Mouse (Mus musculus) embryonic fibroblast, embryonic 13.5 days (primary cell): Measurements from ENCODE around the gene Nt5m. TPM values are rescaled to one million over a fixed set of nuclear protein-coding genes. Genes with fewer than 3 reads are reported as not detected.
A peak's percentile ranks its signal among the peaks of the same experiment; 100 is the strongest.

Source experiments
- H3K27ac ChIP-seq: 2 replicates; pipeline ENCODE4 v1.5.1; 2012; ENCODE audit warnings: low read length, control low read depth, inconsistent platforms; ENCODE audit not compliant: insufficient read depth
- H3K4me1 ChIP-seq: 2 replicates; pipeline ENCODE4 v1.6.1; 2011; ENCODE audit warnings: low read length; ENCODE audit not compliant: control insufficient read depth, insufficient read depth
- H3K4me3 ChIP-seq: 2 replicates; pipeline ENCODE4 v1.5.1; 2011; ENCODE audit warnings: mild to moderate bottlenecking, control low read depth, low read length; ENCODE audit not compliant: insufficient read depth
- CTCF ChIP-seq: IDR thresholded peaks from 2 replicates; pipeline ENCODE4 v1.5.1; 2011; ENCODE audit warnings: mild to moderate bottlenecking, control low read depth, low read length, moderate library complexity, borderline replicate concordance; ENCODE audit not compliant: insufficient read depth
- POLR2A ChIP-seq: IDR thresholded peaks from 2 replicates; pipeline ENCODE4 v1.6.1; 2011; ENCODE audit warnings: low read depth, mild to moderate bottlenecking, control low read depth, low read length, moderate library complexity
- polyA plus RNA-seq: library from polyadenylated mRNA; stranded (reverse); fragments of >200 nt; gene quantifications from 2 replicates; pipeline ENCODE4 v1.2.4, GENCODE M21; 2011; ENCODE audit warnings: low read depth; ENCODE audit not compliant: missing spikeins, insufficient read length

Nt5m gene
- polyA plus RNA-seq = 13.1 and 15.3 TPM in 2 replicates

DNA sequence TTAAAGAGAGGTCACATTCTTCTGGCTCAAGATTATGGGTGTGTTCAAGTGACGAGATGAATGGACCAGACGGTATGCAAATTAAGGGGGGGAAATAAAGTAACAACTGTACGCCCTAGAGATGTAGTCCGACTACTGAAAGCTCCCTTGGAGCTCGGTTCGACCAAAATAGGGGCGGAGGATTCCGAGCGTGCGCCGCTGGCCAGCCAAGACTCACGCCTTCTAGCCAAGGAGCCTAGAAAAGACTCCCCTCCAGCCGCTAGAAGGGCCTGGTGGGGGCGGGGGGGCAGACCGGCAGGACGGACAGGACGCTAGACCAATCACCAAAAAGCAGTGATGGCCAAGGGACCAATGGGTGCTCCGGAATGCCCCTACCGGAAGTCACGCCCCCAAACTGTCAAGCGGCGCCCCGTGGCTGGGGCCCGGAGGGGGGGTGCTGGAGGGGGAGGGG lies at the start of gene Nt5m:
Nt5m (plus strand) TSS at position 440 of the 451 bp plus-strand sequence.
- Histone ChIP-seq H3K27ac (peak within 1 kb of the TSS; percentile 97), H3K4me1 (peaks cover 5% of the 10 kb centered on the region; the same call in 1 of the 2 replicates), H3K4me3 (peak within 1 kb of the TSS; percentile 86)
- TF ChIP-seq POLR2A (peak; percentile 42), CTCF (no peak)

- TF ChIP-seq CTCF (no peak), POLR2A (no peak)
- H3K27ac ChIP-seq = no peak overlapping the region
- no peak overlapping the region for H3K4me3 ChIP-seq
- H3K4me1 ChIP-seq = no peaks in the 10 kb centered on the region
Measured at GRCm38 (mm10) chr11:59793390-59793789, 45.9 kb upstream of the Nt5m start.

- H3K27ac ChIP-seq = no peak overlapping the region
- H3K4me1 ChIP-seq = no peaks in the 10 kb centered on the region
- no peak overlapping the region for H3K4me3 ChIP-seq
- TF ChIP-seq POLR2A = no peak
- TF ChIP-seq CTCF = 0 out of 2 replicates have a peak, but pooled peaks have one; percentile 3
Measured at GRCm38 (mm10) chr11:59800412-59800811, 38.8 kb upstream of the Nt5m start.

GRCm38 (mm10) chr11:59801881-59802280 lies 37.4 kb upstream of the Nt5m start:
- H3K4me3 ChIP-seq = no peak overlapping the region
- no peaks in the 10 kb centered on the region for H3K4me1 ChIP-seq
- H3K27ac ChIP-seq = no peak overlapping the region
- no peak for TF ChIP-seq CTCF
- TF ChIP-seq POLR2A = no peak

GRCm38 (mm10) chr11:59803516-59803915 lies 35.7 kb upstream of the Nt5m start:
- H3K4me1 ChIP-seq = 0 out of 2 replicates have a peak, but pooled peaks cover 3% of the 10 kb centered on the region

GRCm38 (mm10) chr11:59804409-59805110 lies 34.7 kb upstream of the Nt5m start:
- Histone ChIP-seq H3K4me1 (0 out of 2 replicates have a peak, but pooled peaks cover 5% of the 10 kb centered on the region), H3K4me3 (no peak overlapping the region), H3K27ac (no peak overlapping the region)
- TF ChIP-seq CTCF (no peak), POLR2A (no peak)

More at GRCm38 (mm10) chr11:59803516-59803915, 35.7 kb upstream of the Nt5m start:
- Histone ChIP-seq H3K4me3 (no peak overlapping the region), H3K27ac (no peak overlapping the region)
- TF ChIP-seq CTCF (no peak), POLR2A (no peak)

DNA sequence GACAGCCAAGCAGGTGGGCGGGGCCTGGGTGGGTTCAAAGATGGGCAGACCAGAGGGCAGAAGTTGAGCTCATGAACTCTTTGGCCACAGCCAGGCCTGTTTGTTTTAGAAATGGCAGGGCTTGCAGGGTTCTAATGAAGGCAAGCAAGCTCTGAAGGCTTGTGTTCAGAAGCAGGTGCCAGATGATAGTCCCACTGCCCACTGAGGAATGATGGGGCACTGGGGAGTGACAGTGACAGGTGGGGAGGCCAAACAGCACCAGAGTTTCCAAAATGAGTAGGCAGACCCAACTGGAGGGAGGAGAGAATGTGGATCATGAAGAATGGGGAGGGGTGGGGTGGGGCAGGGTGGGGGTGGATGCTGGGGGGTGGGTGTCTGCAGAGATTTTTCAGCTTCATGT lies 34.0 kb upstream of the Nt5m start:
- 0 out of 2 replicates have a peak, but pooled peaks cover 5% of the 10 kb centered on the region for H3K4me1 ChIP-seq
- H3K4me3 ChIP-seq = no peak overlapping the region
- TF ChIP-seq POLR2A (no peak), CTCF (no peak)
- no peak overlapping the region for H3K27ac ChIP-seq

DNA sequence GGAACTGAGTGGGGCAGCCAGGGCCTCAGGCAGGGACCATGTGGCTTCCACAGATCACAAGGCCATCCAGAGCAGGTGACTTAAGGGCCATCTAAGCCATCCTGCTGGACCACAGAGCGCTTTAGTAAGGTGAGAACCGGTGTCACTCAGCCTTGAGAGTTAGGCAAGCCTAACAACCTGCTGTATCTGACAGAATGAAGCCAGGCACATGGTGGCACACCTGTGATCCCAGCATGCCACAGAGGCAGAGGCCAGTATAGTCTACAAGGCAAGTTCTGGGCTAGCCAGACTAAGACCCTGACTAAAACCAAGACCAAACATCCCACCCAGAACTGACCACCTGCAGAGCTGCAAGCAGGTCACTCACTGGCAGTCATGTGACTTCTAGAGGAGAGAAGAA lies 33.6 kb upstream of the Nt5m start:
- TF ChIP-seq POLR2A = no peak
- no peak for TF ChIP-seq CTCF
- 0 out of 2 replicates have a peak, but pooled peaks cover 5% of the 10 kb centered on the region for H3K4me1 ChIP-seq
- H3K4me3 ChIP-seq = no peak overlapping the region
- no peak overlapping the region for H3K27ac ChIP-seq

DNA sequence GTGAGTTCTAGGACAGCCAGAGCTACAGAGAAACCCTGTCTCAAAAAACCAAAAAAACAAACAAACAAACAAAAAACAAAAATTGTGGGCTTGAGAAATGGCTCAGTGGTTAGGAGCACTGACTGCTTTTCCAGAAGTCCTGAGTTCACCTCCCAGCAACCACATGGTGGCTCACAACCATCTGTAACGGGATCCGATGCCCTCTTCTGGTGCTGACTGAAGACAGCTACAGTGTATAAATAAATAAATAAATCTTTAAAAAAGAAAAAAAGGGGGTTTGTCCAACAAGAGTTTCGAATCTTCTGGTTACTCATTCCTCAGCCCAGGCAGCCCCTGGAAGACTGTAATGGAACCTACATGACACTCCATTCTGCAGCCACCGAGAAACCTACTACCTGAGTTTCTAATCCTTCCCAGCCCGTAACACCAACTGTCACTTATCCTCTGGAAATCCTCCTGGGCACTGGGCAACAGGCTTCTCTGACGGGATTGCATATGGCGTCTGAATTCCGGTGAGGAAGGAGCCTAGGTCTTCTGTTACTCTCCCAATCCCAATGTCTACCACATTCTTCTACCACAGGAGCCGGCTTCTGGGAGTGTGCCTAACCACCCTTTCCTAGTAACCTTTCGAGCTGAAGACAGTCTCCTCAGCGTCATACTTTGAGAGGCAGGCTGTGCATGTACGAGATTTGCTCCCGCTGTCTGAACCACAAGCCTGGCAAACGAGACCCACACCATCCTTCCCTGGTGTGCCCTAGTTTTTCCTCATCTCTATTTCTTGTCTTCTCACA lies 30.9 kb upstream of the Nt5m start:
- Histone ChIP-seq H3K4me3 (peak overlapping the region; percentile 91), H3K27ac (no peak overlapping the region), H3K4me1 (0 out of 2 replicates have a peak, but pooled peaks cover 10% of the 10 kb centered on the region)
- TF ChIP-seq CTCF (no peak), POLR2A (no peak)

- 0 out of 2 replicates have a peak, but pooled peaks cover 10% of the 10 kb centered on the region for H3K4me1 ChIP-seq
- peak overlapping the region; percentile 98 for H3K27ac ChIP-seq
- no peak for TF ChIP-seq POLR2A
- no peak for TF ChIP-seq CTCF
- peak overlapping the region; percentile 91 for H3K4me3 ChIP-seq
Measured at GRCm38 (mm10) chr11:59809071-59809669, 30.1 kb upstream of the Nt5m start.
